ENCODE assay signal across 18 mouse cellular contexts in genomic region chr8:57400776-57401631, GRCm38 (mm10). TPM values are rescaled to one million over a fixed set of nuclear protein-coding genes. Genes with fewer than 3 reads are reported as not detected.
DNase-seq lines count a peak whose midpoint lies in the region; ATAC-seq and TF ChIP-seq lines count a peak whose summit lies in the region.
"Had no signal": no experiment of that assay in that cellular context is flagged by ENCODE, and none has a peak within 500 bp of the region (broad histone marks: within the 10 kb centered on the region; RNA-seq: fewer than 3 reads in every experiment).

No protein-coding gene starts in this region.

- H3K4me3 ChIP-seq in CH12.LX (replicated peaks in 1 of 3; ENCODE audit: low read depth in 2 of 3, low read length in 2 of 3, poor library complexity in 1 of 3) = no peak overlapping the region
- H3K4me3 ChIP-seq in heart, embryonic 10.5 days = no peak overlapping the region
- H3K4me3 ChIP-seq in midbrain, embryonic 12.5 days = no peak overlapping the region
- no peak overlapping the region for H3K4me3 ChIP-seq in forebrain, embryonic 14.5 days (ENCODE audit: low read depth, low read length)
- H3K4me3 ChIP-seq: erythroblast, embryonic 14.5 days; intestine, embryonic 15.5 days; stomach, embryonic 15.5 days had no signal

- TF ChIP-seq RAD21 in CH12.LX (IDR thresholded peaks at IDR 0.05; ENCODE audit: low read depth, low read length) = no peak

- H3K4me1 ChIP-seq in CH12.LX (ENCODE audit: control insufficient read depth in 1 of 2, insufficient read depth in 2 of 2) = peaks cover 0 to 11% of the 10 kb centered on the region in 2 experiments; a peak in 2 of 4 replicates
- peaks cover 43% of the 10 kb centered on the region for H3K4me1 ChIP-seq in heart, embryonic 10.5 days
- H3K4me1 ChIP-seq in midbrain, embryonic 12.5 days = peaks cover 18% of the 10 kb centered on the region; the same call in 1 of the 2 replicates
- no peaks in the 10 kb centered on the region for H3K4me1 ChIP-seq in forebrain, embryonic 14.5 days (ENCODE audit: control insufficient read depth, insufficient read depth, low read length)
- H3K4me1 ChIP-seq: intestine, embryonic 15.5 days; stomach, embryonic 15.5 days had no signal

- dilution Hi-C loops in CH12.LX (cut with MboI; ENCODE audit: extremely low pct_ligation_motif_present, extremely low pct_unique_long_range_greater_than_20kb, low sequenced_read_pairs) = no loop called here

- H3K36me3 ChIP-seq in CH12.LX (replicated peaks in 1 of 2; ENCODE audit: control insufficient read depth in 1 of 2, insufficient read depth in 1 of 2, low read length in 1 of 2) = no peaks in the 10 kb centered on the region
- no peaks in the 10 kb centered on the region for H3K36me3 ChIP-seq in heart, embryonic 10.5 days
- H3K36me3 ChIP-seq in midbrain, embryonic 12.5 days = no peaks in the 10 kb centered on the region
- H3K36me3 ChIP-seq in forebrain, embryonic 14.5 days (ENCODE audit: control insufficient read depth, insufficient read depth, low read length) = no peaks in the 10 kb centered on the region
- H3K36me3 ChIP-seq: intestine, embryonic 15.5 days; stomach, embryonic 15.5 days had no signal

- no peak overlapping the region for H3K9ac ChIP-seq in CH12.LX (ENCODE audit: insufficient read depth, low read depth)
- no peak overlapping the region for H3K9ac ChIP-seq in midbrain, embryonic 12.5 days (replicated peaks)
- no peak overlapping the region for H3K9ac ChIP-seq in forebrain, embryonic 14.5 days (ENCODE audit: low read length)
- H3K9ac ChIP-seq: intestine, embryonic 15.5 days; liver, embryonic 14.5 days; stomach, embryonic 15.5 days had no signal

- peak; percentile 29 for DNase-seq in kidney, adult 18-20 months
- no peak for DNase-seq in kidney, postnatal 14 days
- DNase-seq in CH12.LX (ENCODE audit: extremely low read depth) = peak; percentile 17
- peak; percentile 80 for DNase-seq in heart, embryonic 10.5 days (ENCODE audit: low spot score)
- no peak for DNase-seq in ovary, adult 18-20 months (ENCODE audit: low spot score)
- no peak for DNase-seq in forebrain, embryonic 14.5 days (ENCODE audit: low spot score)
- no peak for DNase-seq in embryo, embryonic 10.5 days (ENCODE audit: low spot score)
- DNase-seq: adrenal gland, adult 8-10 months; layer of hippocampus, adult 9-11 months; left cerebral cortex, postnatal 4 days; lung, postnatal 36 days; thymus, postnatal 36 days had no signal

- peak; percentile 79 for ATAC-seq in midbrain, embryonic 12.5 days (ENCODE audit: low FRiP score, low read depth)
- no peak for ATAC-seq in forebrain, embryonic 14.5 days
- ATAC-seq: intestine, embryonic 15.5 days had no signal

- no peaks in the 10 kb centered on the region for H3K27me3 ChIP-seq in CH12.LX (replicated peaks)
- no peaks in the 10 kb centered on the region for H3K27me3 ChIP-seq in heart, embryonic 10.5 days (ENCODE audit: insufficient read depth, poor library complexity, severe bottlenecking)
- peaks cover 3% of the 10 kb centered on the region; the same call in 1 of the 2 replicates for H3K27me3 ChIP-seq in midbrain, embryonic 12.5 days
- H3K27me3 ChIP-seq in forebrain, embryonic 14.5 days (replicated peaks; ENCODE audit: control insufficient read depth, insufficient read depth, low read length) = no peaks in the 10 kb centered on the region
- H3K27me3 ChIP-seq: intestine, embryonic 15.5 days; stomach, embryonic 15.5 days had no signal

- TF ChIP-seq CTCF in CH12.LX (conservative IDR thresholded peaks at IDR 0.05 in 1 of 2, IDR thresholded peaks at IDR 0.05 in 1 of 2; ENCODE audit: low read depth in 2 of 2, low read length in 2 of 2) = no peak

- no peak for TF ChIP-seq POLR2A in CH12.LX (IDR thresholded peaks at IDR 0.05; ENCODE audit: low read depth, low read length)

- in situ Hi-C loops in CH12.LX (cut with MboI; ENCODE audit: low pct_ligation_motif_present, low pct_unique_long_range_greater_than_20kb, low sequenced_read_pairs) = no loop called here

- H3K27ac ChIP-seq in CH12.LX (ENCODE audit: insufficient read depth, low read depth) = no peak overlapping the region
- H3K27ac ChIP-seq in heart, embryonic 10.5 days = peak overlapping the region; percentile 80
- H3K27ac ChIP-seq in midbrain, embryonic 12.5 days (replicated peaks) = peak overlapping the region; percentile 42; the same call in 1 of the 2 replicates
- no peak overlapping the region for H3K27ac ChIP-seq in forebrain, embryonic 14.5 days (ENCODE audit: low read depth, low read length)
- H3K27ac ChIP-seq: intestine, embryonic 15.5 days; liver, embryonic 14.5 days; stomach, embryonic 15.5 days had no signal

- H3K9me3 ChIP-seq in CH12.LX (replicated peaks; ENCODE audit: low read length) = no peaks in the 10 kb centered on the region
- H3K9me3 ChIP-seq in heart, embryonic 10.5 days = no peaks in the 10 kb centered on the region
- no peaks in the 10 kb centered on the region for H3K9me3 ChIP-seq in midbrain, embryonic 12.5 days
- H3K9me3 ChIP-seq in forebrain, embryonic 14.5 days (replicated peaks; ENCODE audit: control insufficient read depth, low read length) = no peaks in the 10 kb centered on the region
- H3K9me3 ChIP-seq: intestine, embryonic 15.5 days; stomach, embryonic 15.5 days had no signal

- 32% methylated on average over 12 of the region's 12 CpGs for WGBS in heart, embryonic 10.5 days
- 35% methylated on average over 12 of the region's 12 CpGs for WGBS in midbrain, embryonic 12.5 days
- WGBS in forebrain, embryonic 14.5 days = 68% methylated on average over 12 of the region's 12 CpGs

- H3K79me2 ChIP-seq in CH12.LX (replicated peaks; ENCODE audit: control insufficient read depth, extremely low read depth, insufficient read depth, poor library complexity, severe bottlenecking) = no peaks in the 10 kb centered on the region

- H3K4me2 ChIP-seq in CH12.LX (ENCODE audit: insufficient read depth, low read depth, poor library complexity, severe bottlenecking) = peak overlapping the region; percentile 40; the same call in 1 of the 2 replicates
- H3K4me2 ChIP-seq in midbrain, embryonic 12.5 days (replicated peaks) = no peak overlapping the region
- H3K4me2 ChIP-seq in forebrain, embryonic 14.5 days (ENCODE audit: low read length) = no peak overlapping the region
- H3K4me2 ChIP-seq: intestine, embryonic 15.5 days; stomach, embryonic 15.5 days had no signal

- TF ChIP-seq EP300 in CH12.LX (IDR thresholded peaks at IDR 0.05; ENCODE audit: low read length) = no peak

TF ChIP-seq in CH12.LX, 34 proteins besides CTCF, POLR2A, EP300 and RAD21:
- TF ChIP-seq MYC (IDR thresholded peaks at IDR 0.05; ENCODE audit: low read depth, low read length) = no peak
- peak; percentile 67 for TF ChIP-seq BHLHE40 (IDR thresholded peaks at IDR 0.05; ENCODE audit: low read depth, low read length)
- no peak for TF ChIP-seq TCF12 (IDR thresholded peaks at IDR 0.05; ENCODE audit: low read depth, low read length)

RNA-seq across cellular contexts. Expression of gene Scrg1, which starts 54.7 kb away (rescaled TPM):
- total RNA-seq in CH12.LX (2012; rRNA removed) (not detected in 2 replicates), CH12.LX (2014; rRNA removed) (not detected in 2 replicates)
- polyA plus RNA-seq in CH12.LX (2012; ENCODE audit: insufficient read length, low read depth) = not detected in 2 replicates
- 0.20 and 0.21 TPM in 2 replicates for polyA plus RNA-seq in heart, embryonic 10.5 days (2016; fragmentation: Nextera tagmentation; extraction: Ambion mirVana)
- 0.69 TPM in 1 of 2 replicates, not detected in the other for polyA plus RNA-seq in midbrain, embryonic 12.5 days (2016; fragmentation: Nextera tagmentation; extraction: Ambion mirVana)
- 6.9 and 10.1 TPM in 2 replicates for polyA plus RNA-seq in forebrain, embryonic 14.5 days (2014; fragmentation: Nextera tagmentation; extraction: Ambion mirVana)
- total RNA-seq: common myeloid progenitor, adult 5-6 weeks had no signal
- polyA plus RNA-seq: erythroblast, embryonic 14.5 days; liver, embryonic 14.5 days had no signal

Comparison
In these comparisons a context has a peak if more than half of its experiments do, and no peak if none do; other contexts are left out.
1. DNase-seq: peak in kidney, adult 18-20 months (single experiment), CH12.LX (single experiment) and heart, embryonic 10.5 days (single experiment); none in kidney, postnatal 14 days (single experiment), ovary, adult 18-20 months (single experiment), forebrain, embryonic 14.5 days (single experiment) and embryo, embryonic 10.5 days (single experiment).
2. H3K27ac ChIP-seq: peak in heart, embryonic 10.5 days (single experiment) and midbrain, embryonic 12.5 days (single experiment); none in CH12.LX (single experiment) and forebrain, embryonic 14.5 days (single experiment).